Mouse (Mus musculus): ENCODE data around the gene Eml6. TPM values are rescaled to one million over a fixed set of nuclear protein-coding genes. Genes with fewer than 3 reads are reported as not detected.
A peak's percentile ranks its signal among the peaks of the same experiment; 100 is the strongest.

The Eml6 gene
- polyA plus RNA-seq, 1 experiment from 2014 or later: 0.87 TPM

GRCm38 (mm10) chr11:29924332-29924731 is 101.5 kb downstream of the Eml6 start:
- no peak overlapping the region for H3K9ac ChIP-seq (ENCODE audit: low read length)
- no peak overlapping the region for H3K27ac ChIP-seq (ENCODE audit: low read depth)
- WGBS: 79% methylated on average over 2 of the region's 2 CpGs
- H3K4me1 ChIP-seq (replicated peaks; ENCODE audit: control insufficient read depth, insufficient read depth, low read length): no peaks in the 10 kb centered on the region
- no peaks in the 10 kb centered on the region for H3K36me3 ChIP-seq (ENCODE audit: control insufficient read depth, insufficient read depth, low read length)
- H3K4me3 ChIP-seq (ENCODE audit: low read depth, low read length): no peak overlapping the region
- no peaks in the 10 kb centered on the region for H3K27me3 ChIP-seq (replicated peaks; ENCODE audit: control insufficient read depth, insufficient read depth, low read length)
- no peak for ATAC-seq (replicated peaks; ENCODE audit: low FRiP score, low TSS enrichment, low read depth)
- H3K9me3 ChIP-seq (ENCODE audit: control insufficient read depth, low read length): no peaks in the 10 kb centered on the region
- no peak for DNase-seq (ENCODE audit: low spot score)
- no peak overlapping the region for H3K4me2 ChIP-seq (ENCODE audit: low read length)

GRCm38 (mm10) chr11:29923851-29924250 is 102.0 kb downstream of the Eml6 start:
- H3K9ac ChIP-seq (ENCODE audit: low read length): no peak overlapping the region
- H3K4me2 ChIP-seq (ENCODE audit: low read length): no peak overlapping the region
- H3K27ac ChIP-seq (ENCODE audit: low read depth): no peak overlapping the region
- ATAC-seq (replicated peaks; ENCODE audit: low FRiP score, low TSS enrichment, low read depth): no peak
- DNase-seq (ENCODE audit: low spot score): no peak
- H3K4me3 ChIP-seq (ENCODE audit: low read depth, low read length): no peak overlapping the region
- WGBS: 90% methylated on average over 1 of the region's 1 CpGs
- no peaks in the 10 kb centered on the region for H3K4me1 ChIP-seq (replicated peaks; ENCODE audit: control insufficient read depth, insufficient read depth, low read length)
- H3K9me3 ChIP-seq (ENCODE audit: control insufficient read depth, low read length): no peaks in the 10 kb centered on the region
- H3K36me3 ChIP-seq (ENCODE audit: control insufficient read depth, insufficient read depth, low read length): no peaks in the 10 kb centered on the region
- no peaks in the 10 kb centered on the region for H3K27me3 ChIP-seq (replicated peaks; ENCODE audit: control insufficient read depth, insufficient read depth, low read length)

- no peaks in the 10 kb centered on the region for H3K27me3 ChIP-seq (replicated peaks; ENCODE audit: control insufficient read depth, insufficient read depth, low read length)
- no peaks in the 10 kb centered on the region for H3K4me1 ChIP-seq (replicated peaks; ENCODE audit: control insufficient read depth, insufficient read depth, low read length)
- H3K9me3 ChIP-seq (ENCODE audit: control insufficient read depth, low read length): no peaks in the 10 kb centered on the region
- DNase-seq (ENCODE audit: low spot score): no peak
- ATAC-seq (replicated peaks; ENCODE audit: low FRiP score, low TSS enrichment, low read depth): no peak
- no peak overlapping the region for H3K9ac ChIP-seq (ENCODE audit: low read length)
- no peak overlapping the region for H3K4me3 ChIP-seq (ENCODE audit: low read depth, low read length)
- no peak overlapping the region for H3K4me2 ChIP-seq (ENCODE audit: low read length)
- no peak overlapping the region for H3K27ac ChIP-seq (ENCODE audit: low read depth)
- H3K36me3 ChIP-seq (ENCODE audit: control insufficient read depth, insufficient read depth, low read length): no peaks in the 10 kb centered on the region
- WGBS: 92% methylated on average over 4 of the region's 4 CpGs
These were observed 112.7 kb downstream of the Eml6 start for GRCm38 (mm10) chr11:29913180-29913579.

- Histone ChIP-seq H3K27me3 (replicated peaks; ENCODE audit: control insufficient read depth, insufficient read depth, low read length) (no peaks in the 10 kb centered on the region), H3K4me1 (replicated peaks; ENCODE audit: control insufficient read depth, insufficient read depth, low read length) (no peaks in the 10 kb centered on the region), H3K9me3 (ENCODE audit: control insufficient read depth, low read length) (no peaks in the 10 kb centered on the region), H3K36me3 (ENCODE audit: control insufficient read depth, insufficient read depth, low read length) (no peaks in the 10 kb centered on the region), H3K9ac (ENCODE audit: low read length) (no peak overlapping the region), H3K4me2 (ENCODE audit: low read length) (no peak overlapping the region), H3K4me3 (ENCODE audit: low read depth, low read length) (no peak overlapping the region), H3K27ac (ENCODE audit: low read depth) (no peak overlapping the region)
- ATAC-seq (replicated peaks; ENCODE audit: low FRiP score, low TSS enrichment, low read depth) (no peak), DNase-seq (ENCODE audit: low spot score) (no peak)
These were observed 116.5 kb downstream of the Eml6 start for GRCm38 (mm10) chr11:29909330-29909729.

- DNase-seq (ENCODE audit: low spot score): peak; percentile 71
- H3K9me3 ChIP-seq (ENCODE audit: control insufficient read depth, low read length): no peaks in the 10 kb centered on the region
- WGBS: 3% methylated on average over 1 of the region's 1 CpGs
- H3K4me2 ChIP-seq (ENCODE audit: low read length): no peak overlapping the region
- no peak; the same call in 1 of the 2 replicates for ATAC-seq (replicated peaks; ENCODE audit: low FRiP score, low TSS enrichment, low read depth)
- no peak overlapping the region for H3K4me3 ChIP-seq (ENCODE audit: low read depth, low read length)
- no peaks in the 10 kb centered on the region for H3K27me3 ChIP-seq (replicated peaks; ENCODE audit: control insufficient read depth, insufficient read depth, low read length)
- H3K36me3 ChIP-seq (ENCODE audit: control insufficient read depth, insufficient read depth, low read length): no peaks in the 10 kb centered on the region
- H3K4me1 ChIP-seq (replicated peaks; ENCODE audit: control insufficient read depth, insufficient read depth, low read length): no peaks in the 10 kb centered on the region
- no peak overlapping the region for H3K27ac ChIP-seq (ENCODE audit: low read depth)
- H3K9ac ChIP-seq (ENCODE audit: low read length): no peak overlapping the region
These were observed 140.7 kb downstream of the Eml6 start for GRCm38 (mm10) chr11:29885160-29885559.

GRCm38 (mm10) chr11:29884355-29884754 is 141.5 kb downstream of the Eml6 start:
- H3K9me3 ChIP-seq (ENCODE audit: control insufficient read depth, low read length): no peaks in the 10 kb centered on the region
- no peak overlapping the region for H3K27ac ChIP-seq (ENCODE audit: low read depth)
- ATAC-seq (replicated peaks; ENCODE audit: low FRiP score, low TSS enrichment, low read depth): no peak
- no peaks in the 10 kb centered on the region for H3K36me3 ChIP-seq (ENCODE audit: control insufficient read depth, insufficient read depth, low read length)
- DNase-seq (ENCODE audit: low spot score): no peak
- H3K27me3 ChIP-seq (replicated peaks; ENCODE audit: control insufficient read depth, insufficient read depth, low read length): no peaks in the 10 kb centered on the region
- no peak overlapping the region for H3K4me3 ChIP-seq (ENCODE audit: low read depth, low read length)
- 84% methylated on average over 1 of the region's 1 CpGs for WGBS
- no peaks in the 10 kb centered on the region for H3K4me1 ChIP-seq (replicated peaks; ENCODE audit: control insufficient read depth, insufficient read depth, low read length)
- no peak overlapping the region for H3K9ac ChIP-seq (ENCODE audit: low read length)
- H3K4me2 ChIP-seq (ENCODE audit: low read length): no peak overlapping the region

GRCm38 (mm10) chr11:29883024-29883423 is 142.8 kb downstream of the Eml6 start:
- Histone ChIP-seq H3K9me3 (ENCODE audit: control insufficient read depth, low read length) (no peaks in the 10 kb centered on the region), H3K4me2 (ENCODE audit: low read length) (no peak overlapping the region), H3K36me3 (ENCODE audit: control insufficient read depth, insufficient read depth, low read length) (no peaks in the 10 kb centered on the region), H3K27me3 (replicated peaks; ENCODE audit: control insufficient read depth, insufficient read depth, low read length) (no peaks in the 10 kb centered on the region), H3K4me3 (ENCODE audit: low read depth, low read length) (no peak overlapping the region), H3K9ac (ENCODE audit: low read length) (no peak overlapping the region), H3K4me1 (replicated peaks; ENCODE audit: control insufficient read depth, insufficient read depth, low read length) (no peaks in the 10 kb centered on the region), H3K27ac (ENCODE audit: low read depth) (no peak overlapping the region)
- WGBS: 82% methylated on average over 4 of the region's 4 CpGs
- DNase-seq (ENCODE audit: low spot score) (no peak), ATAC-seq (replicated peaks; ENCODE audit: low FRiP score, low TSS enrichment, low read depth) (no peak)

- H3K9ac ChIP-seq (ENCODE audit: low read length): no peak overlapping the region
- no peaks in the 10 kb centered on the region for H3K9me3 ChIP-seq (ENCODE audit: control insufficient read depth, low read length)
- ATAC-seq (replicated peaks; ENCODE audit: low FRiP score, low TSS enrichment, low read depth) (no peak), DNase-seq (ENCODE audit: low spot score) (no peak)
- H3K36me3 ChIP-seq (ENCODE audit: control insufficient read depth, insufficient read depth, low read length): no peaks in the 10 kb centered on the region
- no peak overlapping the region for H3K4me2 ChIP-seq (ENCODE audit: low read length)
- WGBS: 81% methylated on average over 2 of the region's 2 CpGs
- H3K27me3 ChIP-seq (replicated peaks; ENCODE audit: control insufficient read depth, insufficient read depth, low read length): no peaks in the 10 kb centered on the region
- no peak overlapping the region for H3K27ac ChIP-seq (ENCODE audit: low read depth)
- no peak overlapping the region for H3K4me3 ChIP-seq (ENCODE audit: low read depth, low read length)
- H3K4me1 ChIP-seq (replicated peaks; ENCODE audit: control insufficient read depth, insufficient read depth, low read length): no peaks in the 10 kb centered on the region
These were observed 146.2 kb downstream of the Eml6 start for GRCm38 (mm10) chr11:29879641-29880040.

GRCm38 (mm10) chr11:29877981-29878380 is 147.9 kb downstream of the Eml6 start:
- no peak overlapping the region for H3K4me3 ChIP-seq (ENCODE audit: low read depth, low read length)
- no peak for DNase-seq (ENCODE audit: low spot score)
- whole genome bisulfite sequencing: 81% methylated on average over 1 of the region's 1 CpGs
- no peak overlapping the region for H3K27ac ChIP-seq (ENCODE audit: low read depth)
- H3K27me3 ChIP-seq (replicated peaks; ENCODE audit: control insufficient read depth, insufficient read depth, low read length): no peaks in the 10 kb centered on the region
- no peak overlapping the region for H3K9ac ChIP-seq (ENCODE audit: low read length)
- ATAC-seq (replicated peaks; ENCODE audit: low FRiP score, low TSS enrichment, low read depth): no peak
- no peaks in the 10 kb centered on the region for H3K9me3 ChIP-seq (ENCODE audit: control insufficient read depth, low read length)
- no peaks in the 10 kb centered on the region for H3K4me1 ChIP-seq (replicated peaks; ENCODE audit: control insufficient read depth, insufficient read depth, low read length)
- no peak overlapping the region for H3K4me2 ChIP-seq (ENCODE audit: low read length)
- no peaks in the 10 kb centered on the region for H3K36me3 ChIP-seq (ENCODE audit: control insufficient read depth, insufficient read depth, low read length)
